Mouse (Mus musculus) heart, postnatal 0 days (tissue): ENCODE measurements around the gene Efnb3.

Experiments
- CTCF ChIP-seq: IDR thresholded peaks from 2 replicates; pipeline ENCODE4 v1.5.1; 2016; ENCODE audit warnings: antibody characterized with exemption, control low read depth, low read depth
- EP300 ChIP-seq: IDR thresholded peaks from 2 replicates; pipeline ENCODE4 v1.6.1; 2016; ENCODE audit warnings: antibody characterized with exemption, low read depth

DNA sequence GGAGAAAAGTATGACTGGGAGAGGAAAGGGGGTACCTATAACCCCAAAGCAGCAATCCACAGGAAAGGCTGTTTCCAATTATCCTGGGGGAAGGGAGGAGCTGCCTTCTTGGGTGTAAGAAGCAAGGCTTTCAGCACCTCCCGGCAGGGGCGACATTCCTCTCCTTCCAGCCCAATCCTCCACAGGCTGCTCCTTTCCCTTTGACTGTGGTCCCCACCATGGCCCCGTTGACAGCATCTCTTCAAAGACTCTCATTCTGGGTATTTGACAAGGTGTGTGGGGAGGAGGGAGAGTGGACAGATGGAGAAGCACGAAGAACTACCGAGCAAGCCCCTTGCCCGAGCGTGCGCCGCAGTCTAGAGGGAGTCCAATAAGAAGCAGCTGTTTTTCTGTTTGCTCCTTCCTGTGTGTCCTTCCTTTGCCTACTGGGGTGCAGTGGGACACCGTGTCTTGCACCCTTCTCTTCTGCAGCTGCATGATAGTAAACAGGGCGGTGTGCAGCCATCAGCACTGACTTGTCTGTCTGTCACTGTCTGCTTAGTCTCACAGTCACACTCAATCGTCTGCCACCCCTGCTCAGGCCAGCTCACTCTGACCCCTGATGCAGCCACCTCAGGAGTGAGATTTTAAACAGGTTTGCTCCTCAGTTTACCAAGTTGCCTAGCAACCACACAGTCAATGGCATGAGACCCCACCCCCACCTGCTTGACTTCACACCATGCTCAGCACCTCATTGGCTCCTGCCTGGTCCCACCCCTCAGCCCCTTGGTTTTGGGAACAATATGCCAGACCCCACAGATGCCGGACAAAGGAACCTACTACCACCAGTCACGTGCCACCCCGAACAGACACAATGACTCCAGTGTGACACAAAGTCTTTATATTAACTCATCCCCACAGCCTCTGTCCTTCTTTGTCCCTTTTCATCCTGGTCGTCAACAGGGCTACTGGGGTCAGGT is 1.2 kb upstream of the Efnb3 start:
- TF ChIP-seq CTCF (no peak), EP300 (no peak)
